Mouse (Mus musculus) hematopoietic stem cell, adult 5-6 weeks (primary cell): ENCODE measurements at regions not wholly inside any gene's neighbourhood (a gene's known extent, or its start where the extent isn't known, plus 50 kb on each side); places are given as distances from the start of the nearest gene placed in this dataset.

ENCODE experiments used
- ATAC-seq, 2 experiments: fragments of 125-278 bp in 1 of 2; replicated peaks in 1 of 2; 2 replicates each; pipeline ENCODE4 v1.8.0; 2016 to 2017; ENCODE audit warnings: inconsistent platforms in 2 of 2, mild to moderate bottlenecking in 2 of 2, moderate number of reproducible peaks in 2 of 2, low read depth in 1 of 2, moderate TSS enrichment in 1 of 2; ENCODE audit not compliant: low FRiP score in 2 of 2, poor library complexity in 2 of 2, severe bottlenecking in 2 of 2, insufficient read depth in 1 of 2, low TSS enrichment in 1 of 2

GRCm38 (mm10) chr12:115803675-115804074 lies 243.8 kb upstream of the Zfp386 start:
- ATAC-seq = 0 out of 4 replicates have a peak, but pooled peaks of 1 of the 2 experiments have one; percentile 32

GRCm38 (mm10) chr12:115807978-115808377 lies 239.5 kb upstream of the Zfp386 start:
- ATAC-seq = peak; percentile 27 to 49; a peak in 1 of 4 replicates
